Mouse (Mus musculus) heart, embryonic 11.5 days (tissue): ENCODE measurements around the gene Ssh2. TPM values are rescaled to one million over a fixed set of nuclear protein-coding genes. Genes with fewer than 3 reads are reported as not detected.

Source experiments
- ATAC-seq: fragments of 200-750 bp; cut with Nextera tagmentation; replicated peaks from 2 replicates; pipeline ENCODE4 v1.8.0; 2017; ENCODE audit warnings: moderate library complexity; ENCODE audit not compliant: insufficient number of reproducible peaks, low FRiP score, low TSS enrichment
- H3K27ac ChIP-seq: fragments of 300-500 bp; sonication (generic); 2 replicates; pipeline ENCODE4 v1.5.1; 2014; ENCODE audit warnings: mild to moderate bottlenecking, low read depth, low read length
- H3K27me3 ChIP-seq: fragments of 300-500 bp; sonication (generic); 2 replicates; pipeline ENCODE4 v1.6.1; 2014; ENCODE audit warnings: mild to moderate bottlenecking, low read length, mixed read lengths; ENCODE audit not compliant: control insufficient read depth, insufficient read depth
- H3K36me3 ChIP-seq: fragments of 300-500 bp; sonication (generic); 2 replicates; pipeline ENCODE4 v1.6.1; 2014; ENCODE audit warnings: mild to moderate bottlenecking, low read length, moderate library complexity, mixed read lengths; ENCODE audit not compliant: control insufficient read depth, insufficient read depth
- H3K4me1 ChIP-seq: fragments of 300-500 bp; sonication (generic); 2 replicates; pipeline ENCODE4 v1.6.1; 2014; ENCODE audit warnings: low read length; ENCODE audit not compliant: control insufficient read depth, insufficient read depth
- H3K4me2 ChIP-seq: fragments of 300-500 bp; sonication (generic); 2 replicates; pipeline ENCODE4 v1.6.1; 2014; ENCODE audit warnings: mild to moderate bottlenecking, moderate library complexity
- H3K4me3 ChIP-seq: fragments of 300-500 bp; sonication (generic); 2 replicates; pipeline ENCODE4 v1.5.1; 2014; ENCODE audit warnings: low read depth, low read length
- H3K9ac ChIP-seq: fragments of 300-500 bp; sonication (generic); 2 replicates; pipeline ENCODE4 v1.6.1; 2014; ENCODE audit warnings: mild to moderate bottlenecking, low read depth, low read length, moderate library complexity
- H3K9me3 ChIP-seq: fragments of 300-500 bp; sonication (generic); replicated peaks from 2 replicates; pipeline ENCODE4 v1.6.1; 2016; ENCODE audit warnings: low read length; ENCODE audit not compliant: control insufficient read depth
- WGBS: fragments of 180-500 bp; shearing (Covaris S2); extraction: QIAGEN DNeasy Blood & Tissue Kit; methylation state at CpG from one replicate; pipeline ENCODE4 v1.1.7; 2014; ENCODE audit not compliant: insufficient replicate concordance; 5-methylcytosine and 5-hydroxymethylcytosine counted together
- polyA plus RNA-seq: library from polyadenylated mRNA; unstranded; fragments of >200 nt; fragmentation: Nextera tagmentation; extraction: Ambion mirVana; gene quantifications from 2 replicates; pipeline ENCODE4 v1.2.1, GENCODE M21; 2014

The Ssh2 gene
- polyA plus RNA-seq, 1 experiment from 2014 or later: 22.8 TPM

GRCm38 (mm10) chr11:77485229-77485628 is 269.1 kb downstream of the Ssh2 start:
- WGBS: 62% methylated on average over 6 of the region's 6 CpGs
- H3K4me3 ChIP-seq: no peak overlapping the region
- H3K4me2 ChIP-seq: no peak overlapping the region; the same call in 1 of the 2 replicates
- no peak overlapping the region for H3K9ac ChIP-seq
- H3K9me3 ChIP-seq: no peaks in the 10 kb centered on the region
- peaks cover 16% of the 10 kb centered on the region for H3K4me1 ChIP-seq
- no peak for ATAC-seq
- no peaks in the 10 kb centered on the region for H3K36me3 ChIP-seq
- H3K27me3 ChIP-seq: peaks cover 6% of the 10 kb centered on the region; the same call in 1 of the 2 replicates
- no peak overlapping the region for H3K27ac ChIP-seq

GRCm38 (mm10) chr11:77486798-77487197 is 270.7 kb downstream of the Ssh2 start:
- 82% methylated on average over 5 of the region's 5 CpGs for whole genome bisulfite sequencing
- H3K4me3 ChIP-seq: no peak overlapping the region
- no peak overlapping the region for H3K27ac ChIP-seq
- H3K9me3 ChIP-seq: no peaks in the 10 kb centered on the region
- no peaks in the 10 kb centered on the region for H3K36me3 ChIP-seq
- H3K4me1 ChIP-seq: peaks cover 26% of the 10 kb centered on the region
- H3K4me2 ChIP-seq: no peak overlapping the region
- H3K9ac ChIP-seq: no peak overlapping the region
- no peak for ATAC-seq
- peaks cover 6% of the 10 kb centered on the region; the same call in 1 of the 2 replicates for H3K27me3 ChIP-seq

- no peak for ATAC-seq
- Histone ChIP-seq H3K4me2 (peak overlapping the region; percentile 96), H3K9me3 (no peaks in the 10 kb centered on the region), H3K27me3 (peaks cover 6% of the 10 kb centered on the region; the same call in 1 of the 2 replicates), H3K4me3 (peak overlapping the region; percentile 84), H3K27ac (no peak overlapping the region), H3K9ac (peak overlapping the region; percentile 82), H3K4me1 (peaks cover 32% of the 10 kb centered on the region), H3K36me3 (no peaks in the 10 kb centered on the region)
- WGBS: 4% methylated on average over 52 of the region's 55 CpGs
Measured at GRCm38 (mm10) chr11:77488771-77489581, 272.9 kb downstream of the Ssh2 start.

DNA sequence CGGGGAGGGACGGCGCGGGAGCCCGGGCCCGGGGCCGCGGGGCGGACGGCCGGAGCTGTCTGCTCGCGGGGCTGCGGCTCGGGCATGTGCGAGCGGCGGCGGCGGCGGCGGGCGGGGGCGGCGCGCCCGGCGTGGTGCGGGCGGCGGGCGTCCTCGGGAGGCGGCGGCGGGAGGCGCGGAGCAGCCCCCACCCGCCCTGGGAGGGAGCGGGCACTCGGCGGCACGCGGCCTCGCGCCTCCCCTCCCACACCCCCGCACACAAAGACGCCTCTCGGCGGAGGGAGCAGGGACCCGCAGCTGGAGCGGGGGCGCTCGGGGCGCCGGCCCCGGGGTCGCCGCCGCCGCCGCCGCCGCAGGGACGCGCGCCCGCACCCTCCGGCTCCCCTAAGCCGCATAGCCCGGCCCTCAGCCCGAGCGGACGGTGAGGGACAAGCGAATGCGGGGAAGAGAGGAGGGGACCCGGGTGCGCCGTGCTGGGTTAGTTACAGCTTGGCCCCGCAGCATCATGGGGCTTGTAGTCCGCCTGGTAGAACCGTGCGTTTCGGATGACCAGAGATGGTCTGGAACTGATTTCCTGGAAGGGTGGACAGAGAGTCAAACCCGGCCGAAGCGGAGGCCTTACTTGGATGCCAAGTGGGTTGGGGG is 273.6 kb downstream of the Ssh2 start, which contains the start of gene Ankrd13b:
Gene Ankrd13b, minus strand, starts transcription at position 88 of the 645 bp plus-strand sequence.
- under 1% methylated on average over 44 of the region's 87 CpGs for whole genome bisulfite sequencing
- no peak within 1 kb of the TSS for H3K27ac ChIP-seq
- ATAC-seq: no peak

GRCm38 (mm10) chr11:77490451-77490850 is 274.4 kb downstream of the Ssh2 start:
- H3K9me3 ChIP-seq: no peaks in the 10 kb centered on the region
- H3K27me3 ChIP-seq: peaks cover 6% of the 10 kb centered on the region; the same call in 1 of the 2 replicates
- ATAC-seq: no peak
- no peak overlapping the region for H3K9ac ChIP-seq
- H3K27ac ChIP-seq: no peak overlapping the region
- H3K4me1 ChIP-seq: peaks cover 46% of the 10 kb centered on the region
- 64% methylated on average over 6 of the region's 6 CpGs for WGBS
- H3K4me2 ChIP-seq: no peak overlapping the region; the same call in 1 of the 2 replicates
- H3K36me3 ChIP-seq: no peaks in the 10 kb centered on the region
- no peak overlapping the region for H3K4me3 ChIP-seq

More for the DNA sequence above, 273.6 kb downstream of the Ssh2 start, which contains the start of gene Ankrd13b:
- Histone ChIP-seq H3K4me2 (peak within 1 kb of the TSS; percentile 96), H3K27me3 (peaks cover 6% of the 10 kb centered on the region; the same call in 1 of the 2 replicates), H3K4me3 (peak within 1 kb of the TSS; percentile 84), H3K36me3 (no peaks in the 10 kb centered on the region), H3K9ac (peak within 1 kb of the TSS; percentile 82), H3K4me1 (peaks cover 39% of the 10 kb centered on the region), H3K9me3 (no peaks in the 10 kb centered on the region)

- no peaks in the 10 kb centered on the region for H3K36me3 ChIP-seq
- H3K9ac ChIP-seq: peak overlapping the region; percentile 89
- peak overlapping the region; percentile 76 for H3K27ac ChIP-seq
- peaks cover 51% of the 10 kb centered on the region for H3K4me1 ChIP-seq
- peaks cover 6% of the 10 kb centered on the region; the same call in 1 of the 2 replicates for H3K27me3 ChIP-seq
- H3K4me3 ChIP-seq: peak overlapping the region; percentile 97
- 1% methylated on average over 13 of the region's 13 CpGs for WGBS
- H3K9me3 ChIP-seq: no peaks in the 10 kb centered on the region
- ATAC-seq: peak; percentile 52; the same call in 1 of the 2 replicates
- H3K4me2 ChIP-seq: peak overlapping the region; percentile 85
Measured at GRCm38 (mm10) chr11:77491123-77491501, 275.0 kb downstream of the Ssh2 start.

DNA sequence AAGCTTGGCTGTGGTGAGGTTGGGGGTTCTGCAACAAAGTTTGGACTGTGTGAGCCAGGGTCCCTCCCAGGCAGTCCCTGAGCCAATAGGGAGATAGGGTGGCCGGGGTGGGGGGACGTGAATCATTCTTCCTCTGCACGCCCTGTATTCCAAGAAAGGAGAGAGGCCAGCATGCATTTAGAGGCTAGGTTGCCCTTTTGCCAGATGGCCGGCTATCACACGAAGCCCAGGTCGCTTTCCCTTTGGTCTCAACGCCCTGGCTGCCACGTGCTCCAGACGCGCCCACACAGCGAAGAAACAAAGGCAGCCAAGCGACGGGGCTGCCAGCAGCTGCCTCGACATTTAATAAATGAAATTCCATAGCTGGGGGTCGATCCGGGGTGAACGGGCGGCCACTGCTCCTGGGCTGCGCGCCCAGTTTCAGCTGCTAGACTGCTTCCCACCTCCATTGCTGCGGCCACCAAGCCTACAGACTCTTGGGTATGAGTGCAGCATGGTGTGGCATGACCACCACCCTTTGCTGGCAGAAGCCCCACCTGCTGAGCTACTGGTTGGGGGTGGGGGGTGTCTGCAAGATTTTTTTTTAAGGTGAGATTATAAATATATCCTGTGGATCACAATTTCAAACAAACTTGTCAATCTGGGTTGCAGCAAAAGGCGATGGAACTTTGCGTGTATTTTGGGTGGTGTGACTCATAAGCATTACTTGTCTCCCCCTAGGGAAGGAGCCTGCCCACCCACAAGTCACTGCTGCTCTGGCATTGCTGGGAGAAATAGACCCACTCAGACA is 275.6 kb downstream of the Ssh2 start:
- H3K4me1 ChIP-seq: peaks cover 53% of the 10 kb centered on the region
- WGBS: 2% methylated on average over 23 of the region's 23 CpGs
- ATAC-seq: no peak; the same call in 1 of the 2 replicates
- H3K9me3 ChIP-seq: no peaks in the 10 kb centered on the region
- no peaks in the 10 kb centered on the region for H3K36me3 ChIP-seq
- peak overlapping the region; percentile 76 for H3K27ac ChIP-seq
- H3K4me3 ChIP-seq: peak overlapping the region; percentile 97
- peak overlapping the region; percentile 85 for H3K4me2 ChIP-seq
- H3K27me3 ChIP-seq: peaks cover 6% of the 10 kb centered on the region; the same call in 1 of the 2 replicates
- H3K9ac ChIP-seq: peak overlapping the region; percentile 89

DNA sequence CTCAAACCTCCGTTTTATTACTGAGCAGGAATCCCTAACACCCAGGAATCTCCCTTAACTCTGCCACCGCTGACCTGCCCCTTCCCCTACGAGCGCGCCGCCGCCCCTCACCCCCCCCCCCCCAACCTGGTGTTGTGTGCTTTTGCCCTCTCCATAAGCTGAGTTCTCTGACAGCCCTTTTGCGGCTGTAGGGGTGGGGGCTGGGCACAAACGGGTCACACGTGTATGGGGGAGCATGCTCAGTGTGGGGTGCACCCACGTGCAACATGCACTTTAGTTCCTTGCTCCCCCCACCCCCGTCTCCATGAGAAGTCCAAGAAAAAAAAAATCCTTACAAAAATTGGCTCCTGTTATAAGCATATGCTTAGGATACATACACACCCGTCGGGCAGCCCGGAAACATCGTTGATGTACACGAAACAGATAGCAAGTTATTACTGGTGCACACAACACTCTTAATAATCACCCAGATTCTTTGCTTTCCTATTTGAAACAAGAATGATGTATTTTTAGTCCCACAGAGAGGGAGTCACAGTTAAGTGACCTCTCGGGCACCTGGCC is 276.3 kb downstream of the Ssh2 start:
- no peak for ATAC-seq
- under 1% methylated on average over 17 of the region's 18 CpGs for WGBS
- Histone ChIP-seq H3K9me3 (no peaks in the 10 kb centered on the region), H3K4me1 (peaks cover 57% of the 10 kb centered on the region), H3K4me3 (peak overlapping the region; percentile 97), H3K27ac (peak overlapping the region; percentile 76), H3K27me3 (peaks cover 6% of the 10 kb centered on the region; the same call in 1 of the 2 replicates), H3K9ac (peak overlapping the region; percentile 89), H3K4me2 (peak overlapping the region; percentile 85), H3K36me3 (no peaks in the 10 kb centered on the region)
